Comparison of ENCODE assay signal across 8 mouse cellular contexts in genomic region chr14:21101562-21101961, GRCm38 (mm10). TPM values are rescaled to one million over a fixed set of nuclear protein-coding genes. Genes with fewer than 3 reads are reported as not detected.
DNase-seq lines count a peak whose midpoint lies in the region; ATAC-seq and TF ChIP-seq lines count a peak whose summit lies in the region.

No protein-coding gene starts in this region.

- no peak for TF ChIP-seq POLR2A in spleen, adult 2 months (IDR thresholded peaks at IDR 0.05; ENCODE audit: low read depth, low read length)

- H3K9me3 ChIP-seq in stomach, embryonic 14.5 days (ENCODE audit: control insufficient read depth, low read depth, low read length): no peaks in the 10 kb centered on the region
- H3K9me3 ChIP-seq in neural tube, embryonic 15.5 days (replicated peaks): no peaks in the 10 kb centered on the region
- H3K9me3 ChIP-seq in forebrain, embryonic 11.5 days (ENCODE audit: control insufficient read depth, low read length): no peaks in the 10 kb centered on the region

- no peaks in the 10 kb centered on the region for H3K27me3 ChIP-seq in spleen, adult 2 months (ENCODE audit: control insufficient read depth, insufficient read depth, low read length)
- H3K27me3 ChIP-seq in stomach, embryonic 14.5 days (ENCODE audit: control insufficient read depth, insufficient read depth, low read length): no peaks in the 10 kb centered on the region
- H3K27me3 ChIP-seq in neural tube, embryonic 15.5 days (replicated peaks): no peaks in the 10 kb centered on the region
- no peaks in the 10 kb centered on the region for H3K27me3 ChIP-seq in forebrain, embryonic 11.5 days (ENCODE audit: control insufficient read depth, insufficient read depth, low read length)

- no peak overlapping the region for H3K4me3 ChIP-seq in spleen, adult 2 months (ENCODE audit: extremely low read depth, insufficient read depth, insufficient read length)
- no peak overlapping the region for H3K4me3 ChIP-seq in stomach, embryonic 14.5 days (ENCODE audit: low read depth, low read length)
- no peak overlapping the region for H3K4me3 ChIP-seq in neural tube, embryonic 15.5 days (replicated peaks)
- H3K4me3 ChIP-seq in forebrain, embryonic 11.5 days (ENCODE audit: low read depth, low read length): no peak overlapping the region

- no peak overlapping the region for H3K9ac ChIP-seq in stomach, embryonic 14.5 days (replicated peaks; ENCODE audit: low read depth, low read length)
- no peak overlapping the region for H3K9ac ChIP-seq in neural tube, embryonic 15.5 days (replicated peaks)
- H3K9ac ChIP-seq in forebrain, embryonic 11.5 days (ENCODE audit: low read length): no peak overlapping the region

- H3K4me1 ChIP-seq in spleen, adult 2 months (ENCODE audit: control insufficient read depth, insufficient read depth, insufficient read length): peaks cover 3% of the 10 kb centered on the region; the same call in 1 of the 2 replicates
- peaks cover 2% of the 10 kb centered on the region; the same call in 1 of the 2 replicates for H3K4me1 ChIP-seq in stomach, embryonic 14.5 days (ENCODE audit: control insufficient read depth, insufficient read depth, low read length)
- no peaks in the 10 kb centered on the region for H3K4me1 ChIP-seq in neural tube, embryonic 15.5 days
- H3K4me1 ChIP-seq in forebrain, embryonic 11.5 days (replicated peaks; ENCODE audit: control insufficient read depth, insufficient read depth, low read length): no peaks in the 10 kb centered on the region

- TF ChIP-seq CTCF in spleen, adult 2 months (IDR thresholded peaks at IDR 0.05; ENCODE audit: extremely low read depth, insufficient read depth, insufficient read length, insufficient replicate concordance): no peak

- H3K27ac ChIP-seq in spleen, adult 2 months (ENCODE audit: insufficient read depth, low read length): peak overlapping the region; percentile 52
- H3K27ac ChIP-seq in stomach, embryonic 14.5 days (ENCODE audit: low read length): peak overlapping the region; percentile 10; the same call in 1 of the 2 replicates
- no peak overlapping the region for H3K27ac ChIP-seq in neural tube, embryonic 15.5 days (replicated peaks)
- no peak overlapping the region for H3K27ac ChIP-seq in forebrain, embryonic 11.5 days (ENCODE audit: low read depth, low read length)

- no peaks in the 10 kb centered on the region; the same call in 1 of the 2 replicates for H3K36me3 ChIP-seq in spleen, adult 2 months (ENCODE audit: control insufficient read depth, insufficient read depth, low read length)
- no peaks in the 10 kb centered on the region for H3K36me3 ChIP-seq in stomach, embryonic 14.5 days (ENCODE audit: control insufficient read depth, insufficient read depth, low read length)
- H3K36me3 ChIP-seq in neural tube, embryonic 15.5 days: no peaks in the 10 kb centered on the region
- H3K36me3 ChIP-seq in forebrain, embryonic 11.5 days (ENCODE audit: control insufficient read depth, insufficient read depth, low read length): no peaks in the 10 kb centered on the region

- H3K4me2 ChIP-seq in stomach, embryonic 14.5 days (replicated peaks; ENCODE audit: low read depth, low read length): no peak overlapping the region
- H3K4me2 ChIP-seq in neural tube, embryonic 15.5 days: no peak overlapping the region
- H3K4me2 ChIP-seq in forebrain, embryonic 11.5 days (ENCODE audit: low read depth, low read length, severe bottlenecking): no peak overlapping the region

- DNase-seq in spleen, adult 2 months (ENCODE audit: low read depth in 1 of 2, low spot score in 2 of 2): no peak
- no peak for DNase-seq in spleen, postnatal 36 days (ENCODE audit: low spot score in 2 of 2)
- peak; percentile 34 for DNase-seq in gastrocnemius, postnatal 10 days
- DNase-seq in kidney, postnatal 14 days: peak; percentile 33
- DNase-seq in cerebellum, postnatal 14 days: no peak
- no peak for DNase-seq in forebrain, embryonic 11.5 days (ENCODE audit: low spot score)

- WGBS in spleen, adult 2 months: 24% methylated on average over 7 of the region's 7 CpGs
- WGBS in stomach, embryonic 14.5 days: 39% methylated on average over 7 of the region's 7 CpGs
- WGBS in neural tube, embryonic 15.5 days: 67% methylated on average over 7 of the region's 7 CpGs
- WGBS in forebrain, embryonic 11.5 days: 70% methylated on average over 7 of the region's 7 CpGs

- no peak for ATAC-seq in stomach, embryonic 14.5 days (ENCODE audit: insufficient number of reproducible peaks, insufficient read depth, low FRiP score, low read depth)
- no peak for ATAC-seq in neural tube, embryonic 15.5 days (ENCODE audit: low FRiP score)
- ATAC-seq in forebrain, embryonic 11.5 days (replicated peaks; ENCODE audit: low FRiP score): no peak

RNA-seq across cellular contexts. Expression of gene Adk, which starts 49.2 kb away (rescaled TPM):
- polyA plus RNA-seq in spleen, adult 2 months (2012; rRNA removed): 7.7 and 11.0 TPM in 2 replicates
- 10 to 100 TPM; 85.9 to 86.1 TPM for total RNA-seq in gastrocnemius, postnatal 10 days (2021)
- 139 and 145 TPM in 2 replicates for polyA plus RNA-seq in stomach, embryonic 14.5 days (2014; fragmentation: Nextera tagmentation; extraction: Ambion mirVana)
- 40.0 and 62.1 TPM in 2 replicates for polyA plus RNA-seq in neural tube, embryonic 15.5 days (2015; fragmentation: Nextera tagmentation; extraction: Ambion mirVana)
- polyA plus RNA-seq in forebrain, embryonic 11.5 days (2014; fragmentation: Nextera tagmentation; extraction: Ambion mirVana): 138 and 140 TPM in 2 replicates

RNA-seq across cellular contexts. Expression of gene Ap3m1, which starts 49.3 kb away (rescaled TPM):
- polyA plus RNA-seq in spleen, adult 2 months (2012; rRNA removed): 9.5 and 10.6 TPM in 2 replicates
- total RNA-seq in gastrocnemius, postnatal 10 days (2021): 10 to 100 TPM; 48.1 to 51.5 TPM
- polyA plus RNA-seq in stomach, embryonic 14.5 days (2014; fragmentation: Nextera tagmentation; extraction: Ambion mirVana): 78.1 and 85.3 TPM in 2 replicates
- polyA plus RNA-seq in neural tube, embryonic 15.5 days (2015; fragmentation: Nextera tagmentation; extraction: Ambion mirVana): 73.8 and 74.6 TPM in 2 replicates
- polyA plus RNA-seq in forebrain, embryonic 11.5 days (2014; fragmentation: Nextera tagmentation; extraction: Ambion mirVana): 120 and 138 TPM in 2 replicates

Comparison
In these comparisons a context has a peak if more than half of its experiments do, and no peak if none do; other contexts are left out.
1. DNase-seq: peak in gastrocnemius, postnatal 10 days (single experiment) and kidney, postnatal 14 days (single experiment); none in spleen, adult 2 months (0 of 2), spleen, postnatal 36 days (0 of 2), cerebellum, postnatal 14 days (0 of 2) and forebrain, embryonic 11.5 days (single experiment).
2. H3K27ac ChIP-seq: peak in spleen, adult 2 months (single experiment) and stomach, embryonic 14.5 days (single experiment); none in neural tube, embryonic 15.5 days (single experiment) and forebrain, embryonic 11.5 days (single experiment).